ENCODE assay signal across 20 mouse cellular contexts in the genomic region with DNA sequence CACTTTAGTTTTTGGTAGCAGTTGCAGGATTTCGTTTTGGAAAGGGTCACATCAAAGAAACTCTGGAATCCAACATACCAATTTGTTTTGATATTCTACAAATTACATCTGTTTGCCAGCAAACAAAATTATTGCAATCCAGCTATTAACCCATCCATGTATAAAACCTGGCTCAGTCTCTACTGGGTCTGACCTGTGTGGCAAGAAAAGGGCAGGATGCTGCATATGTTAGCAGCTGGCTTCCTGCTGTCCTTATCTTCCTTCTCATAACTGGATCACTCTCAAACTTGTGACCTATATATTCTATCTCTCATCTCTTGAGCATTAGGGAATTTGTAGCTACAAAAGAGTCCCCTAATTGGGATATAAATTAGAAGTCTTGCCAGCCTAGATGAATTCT.
"Had no signal": no experiment of that assay in that cellular context is flagged by ENCODE, and none has a peak within 500 bp of the region (broad histone marks: within the 10 kb centered on the region; RNA-seq: fewer than 3 reads in every experiment).

No protein-coding gene starts in this region.

- H3K4me3 ChIP-seq: liver, embryonic 13.5 days; liver, embryonic 15.5 days; megakaryocyte, embryonic 14.5 days; midbrain, embryonic 13.5 days; midbrain, embryonic 15.5 days; neural tube, embryonic 12.5 days had no signal

- H3K36me3 ChIP-seq: liver, embryonic 13.5 days; liver, embryonic 15.5 days; midbrain, embryonic 13.5 days; midbrain, embryonic 15.5 days; neural tube, embryonic 12.5 days had no signal

- H3K4me1 ChIP-seq: liver, embryonic 13.5 days; liver, embryonic 15.5 days; megakaryocyte, embryonic 14.5 days; midbrain, embryonic 13.5 days; midbrain, embryonic 15.5 days; neural tube, embryonic 12.5 days had no signal

- DNase-seq: liver; liver, embryonic 13.5 days; liver, postnatal 0 days; lung, embryonic 14.5 days; lung, postnatal 14 days; right cerebral cortex, adult 18-20 months; right cerebral cortex, postnatal 25 days; right cerebral cortex, postnatal 4 days; spleen, adult 18-20 months; thymus, adult 18-20 months; thymus, postnatal 14 days; thymus, postnatal 36 days had no signal

- H3K27me3 ChIP-seq: liver, embryonic 13.5 days; liver, embryonic 15.5 days; megakaryocyte, embryonic 14.5 days; midbrain, embryonic 13.5 days; midbrain, embryonic 15.5 days; neural tube, embryonic 12.5 days had no signal

- H3K9ac ChIP-seq: liver, embryonic 13.5 days; liver, embryonic 15.5 days; liver, postnatal 0 days; lung, embryonic 14.5 days; midbrain, embryonic 13.5 days; midbrain, embryonic 15.5 days; neural tube, embryonic 12.5 days had no signal

- H3K27ac ChIP-seq: liver, embryonic 13.5 days; liver, embryonic 15.5 days; macrophage; midbrain, embryonic 13.5 days; midbrain, embryonic 15.5 days; neural tube, embryonic 12.5 days had no signal

- ATAC-seq: liver, postnatal 0 days; midbrain, embryonic 13.5 days; midbrain, embryonic 15.5 days had no signal

- H3K4me2 ChIP-seq: liver, embryonic 11.5 days; liver, embryonic 13.5 days; liver, embryonic 15.5 days; lung, embryonic 14.5 days; midbrain, embryonic 11.5 days; midbrain, embryonic 13.5 days; midbrain, embryonic 15.5 days; neural tube, embryonic 12.5 days had no signal

- H3K9me3 ChIP-seq: liver, embryonic 13.5 days; liver, embryonic 15.5 days; megakaryocyte, embryonic 14.5 days; midbrain, embryonic 13.5 days; midbrain, embryonic 15.5 days; neural tube, embryonic 12.5 days had no signal
